Mouse (Mus musculus) limb, embryonic 15.5 days (tissue): ENCODE measurements around the gene Rasgef1a. TPM values are rescaled to one million over a fixed set of nuclear protein-coding genes. Genes with fewer than 3 reads are reported as not detected.

Experiments used
- ATAC-seq: fragments of 200-750 bp; cut with Nextera tagmentation; 2 replicates; pipeline ENCODE4 v1.8.0; 2017; ENCODE audit warnings: low read depth, moderate TSS enrichment; ENCODE audit not compliant: insufficient number of reproducible peaks, low FRiP score, low TSS enrichment
- H3K27ac ChIP-seq: fragments of 300-500 bp; sonication (generic); 2 replicates; pipeline ENCODE4 v1.5.1; 2015; ENCODE audit warnings: moderate library complexity, mild to moderate bottlenecking, inconsistent platforms
- H3K27me3 ChIP-seq: fragments of 300-500 bp; sonication (generic); 2 replicates; pipeline ENCODE4 v1.6.1; 2015; ENCODE audit warnings: inconsistent platforms
- H3K36me3 ChIP-seq: fragments of 300-500 bp; sonication (generic); 2 replicates; pipeline ENCODE4 v1.6.1; 2015; ENCODE audit warnings: inconsistent platforms
- H3K4me1 ChIP-seq: fragments of 300-500 bp; sonication (generic); 2 replicates; pipeline ENCODE4 v1.6.1; 2015; ENCODE audit warnings: inconsistent platforms
- H3K4me2 ChIP-seq: fragments of 300-500 bp; sonication (generic); 2 replicates; pipeline ENCODE4 v1.6.1; 2015; ENCODE audit warnings: mild to moderate bottlenecking, inconsistent platforms
- H3K4me3 ChIP-seq: fragments of 300-500 bp; sonication (generic); 2 replicates; pipeline ENCODE4 v1.5.1; 2015; ENCODE audit warnings: mild to moderate bottlenecking, inconsistent platforms
- H3K9ac ChIP-seq: fragments of 300-500 bp; sonication (generic); 2 replicates; pipeline ENCODE4 v1.6.1; 2015; ENCODE audit warnings: inconsistent platforms
- H3K9me3 ChIP-seq: fragments of 300-500 bp; sonication (generic); 2 replicates; pipeline ENCODE4 v1.6.1; 2016; ENCODE audit warnings: inconsistent platforms
- WGBS: fragments of 180-500 bp; shearing (Covaris S2); methylation state at CpG from one replicate; pipeline ENCODE4 v1.1.7; 2015; 5-methylcytosine and 5-hydroxymethylcytosine counted together
- polyA plus RNA-seq: library from polyadenylated mRNA; unstranded; fragments of >200 nt; fragmentation: Nextera tagmentation; extraction: Ambion mirVana; gene quantifications from 2 replicates; pipeline ENCODE4 v1.2.1, GENCODE M21; 2015

Rasgef1a gene
- polyA plus RNA-seq, 1 experiment from 2014 or later, result 0.14 TPM

DNA sequence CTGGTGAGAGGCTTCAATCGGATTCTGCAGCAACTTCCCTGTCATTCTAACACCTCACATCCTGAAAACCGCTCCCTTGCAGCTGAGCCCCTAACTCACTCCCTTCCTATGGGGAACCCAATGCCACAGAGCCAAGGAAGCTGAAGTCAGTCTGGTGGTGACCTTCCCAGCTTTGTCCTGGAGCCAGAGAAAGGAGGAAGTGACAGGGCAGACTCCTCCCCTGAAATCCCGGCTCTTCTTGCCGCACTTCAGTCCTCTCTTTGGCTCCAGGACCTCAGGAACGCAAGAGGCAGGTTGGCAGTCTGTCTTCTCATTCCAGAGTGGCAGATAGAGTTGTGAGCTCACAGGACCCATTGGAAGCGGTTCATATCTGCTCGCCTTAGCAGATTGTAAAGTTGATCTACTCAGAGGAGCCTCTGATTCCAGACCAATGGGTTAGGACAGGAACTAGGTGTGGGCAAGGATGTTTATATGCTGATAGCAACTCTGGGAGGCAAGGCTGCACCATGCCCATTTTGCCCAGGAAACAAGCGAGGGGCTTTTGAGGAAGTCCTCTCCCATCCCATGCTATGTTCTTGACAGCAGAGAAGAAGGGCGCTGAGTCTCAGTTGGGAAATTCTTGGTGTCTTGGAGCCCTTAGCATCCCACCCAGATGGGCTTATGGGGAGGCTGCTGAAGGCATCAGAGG, 25.0 kb downstream of the Rasgef1a start:
- no peaks in the 10 kb centered on the region for H3K36me3 ChIP-seq
- no peak overlapping the region for H3K4me2 ChIP-seq
- no peak for ATAC-seq
- no peaks in the 10 kb centered on the region for H3K27me3 ChIP-seq
- no peak overlapping the region for H3K9ac ChIP-seq
- H3K4me1 ChIP-seq, result no peaks in the 10 kb centered on the region
- H3K27ac ChIP-seq, result no peak overlapping the region
- no peaks in the 10 kb centered on the region for H3K9me3 ChIP-seq
- 67% methylated on average over 9 of the region's 9 CpGs for WGBS
- H3K4me3 ChIP-seq, result no peak overlapping the region

- H3K4me2 ChIP-seq, result no peak overlapping the region
- 60% methylated on average over 5 of the region's 5 CpGs for WGBS
- no peak overlapping the region for H3K9ac ChIP-seq
- H3K4me3 ChIP-seq, result no peak overlapping the region
- no peak for ATAC-seq
- no peaks in the 10 kb centered on the region for H3K27me3 ChIP-seq
- no peaks in the 10 kb centered on the region for H3K36me3 ChIP-seq
- H3K27ac ChIP-seq, result no peak overlapping the region
- no peaks in the 10 kb centered on the region for H3K9me3 ChIP-seq
- H3K4me1 ChIP-seq, result no peaks in the 10 kb centered on the region
Measured at GRCm38 (mm10) chr6:118036866-118037265, 25.6 kb downstream of the Rasgef1a start.

DNA sequence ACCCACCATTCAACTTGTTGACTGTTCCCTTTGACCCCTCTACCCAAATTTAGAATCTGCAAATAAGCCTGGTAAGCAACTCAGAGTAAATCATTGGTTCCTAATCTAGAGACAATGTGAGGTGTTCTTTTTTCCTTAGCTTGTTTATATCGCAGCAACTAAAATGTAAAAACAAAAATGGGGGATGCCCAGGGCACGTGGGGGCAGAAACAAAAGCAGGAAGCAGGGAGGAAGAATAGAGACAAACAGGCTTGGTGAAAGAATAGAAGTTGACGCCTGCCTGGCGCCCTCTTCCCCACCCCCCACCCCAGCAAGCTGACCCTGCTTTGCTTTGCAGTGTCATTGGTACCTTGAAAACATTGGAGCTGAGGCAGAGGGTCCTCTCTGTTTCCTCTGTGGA, 33.9 kb downstream of the Rasgef1a start:
- Histone ChIP-seq H3K27me3 (no peaks in the 10 kb centered on the region), H3K9me3 (no peaks in the 10 kb centered on the region), H3K4me3 (no peak overlapping the region), H3K36me3 (no peaks in the 10 kb centered on the region), H3K4me2 (no peak overlapping the region), H3K9ac (no peak overlapping the region), H3K4me1 (0 out of 2 replicates have a peak, but pooled peaks cover 4% of the 10 kb centered on the region), H3K27ac (no peak overlapping the region)
- no peak for ATAC-seq
- WGBS, result 61% methylated on average over 4 of the region's 4 CpGs

DNA sequence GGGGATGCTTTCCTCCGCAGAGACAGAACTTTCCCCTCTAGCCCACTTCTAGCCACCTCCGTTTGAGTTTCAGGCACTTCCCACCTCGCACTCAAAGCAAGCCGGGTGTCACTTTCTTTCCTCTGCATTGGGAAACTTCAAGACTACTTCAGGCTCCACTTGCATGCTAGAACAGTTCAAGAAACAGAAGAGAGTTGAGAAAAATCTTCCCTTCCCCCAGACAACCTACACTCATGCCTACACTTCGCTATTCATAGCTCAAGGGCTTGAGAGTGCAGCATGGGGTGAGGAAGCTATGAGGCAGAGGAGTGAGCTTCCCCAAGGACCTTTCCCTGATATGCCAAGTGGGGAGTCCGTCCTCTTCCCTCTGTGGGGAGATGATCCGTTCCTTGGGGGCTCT, 34.7 kb downstream of the Rasgef1a start:
- no peak for ATAC-seq

GRCm38 (mm10) chr6:118046511-118046910, 35.3 kb downstream of the Rasgef1a start:
- H3K4me3 ChIP-seq, result no peak overlapping the region
- WGBS, result 74% methylated on average over 3 of the region's 3 CpGs
- no peaks in the 10 kb centered on the region for H3K36me3 ChIP-seq
- H3K27ac ChIP-seq, result no peak overlapping the region
- no peaks in the 10 kb centered on the region for H3K9me3 ChIP-seq
- no peak overlapping the region for H3K9ac ChIP-seq
- no peak for ATAC-seq
- H3K27me3 ChIP-seq, result no peaks in the 10 kb centered on the region
- 0 out of 2 replicates have a peak, but pooled peaks cover 4% of the 10 kb centered on the region for H3K4me1 ChIP-seq
- no peak overlapping the region for H3K4me2 ChIP-seq

More for the DNA sequence above, 34.7 kb downstream of the Rasgef1a start:
- no peak overlapping the region for H3K27ac ChIP-seq
- H3K27me3 ChIP-seq, result no peaks in the 10 kb centered on the region
- H3K36me3 ChIP-seq, result no peaks in the 10 kb centered on the region
- H3K4me1 ChIP-seq, result 0 out of 2 replicates have a peak, but pooled peaks cover 4% of the 10 kb centered on the region
- no peak overlapping the region for H3K4me3 ChIP-seq
- H3K9ac ChIP-seq, result no peak overlapping the region
- 57% methylated on average over 7 of the region's 7 CpGs for WGBS
- H3K4me2 ChIP-seq, result no peak overlapping the region
- H3K9me3 ChIP-seq, result no peaks in the 10 kb centered on the region

DNA sequence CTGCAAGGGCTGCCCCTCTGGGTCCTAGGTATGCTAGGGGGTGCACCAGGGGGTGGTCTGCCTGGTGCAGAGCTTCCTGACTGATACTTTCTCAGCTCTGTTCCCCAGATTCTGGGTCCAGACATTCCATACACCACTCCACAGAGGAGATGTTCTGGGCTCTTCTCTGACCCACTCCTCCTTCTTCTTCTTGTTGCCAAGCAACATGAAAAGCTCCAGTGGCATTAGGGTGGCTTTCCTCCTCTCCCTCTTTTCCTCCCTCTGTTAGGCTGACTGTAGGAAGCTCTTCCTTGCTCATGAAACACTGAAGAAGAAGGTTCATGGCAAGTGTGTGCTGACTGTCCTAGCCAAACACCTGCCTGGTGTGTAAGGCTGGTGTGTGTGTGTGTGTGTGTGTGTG, 35.7 kb downstream of the Rasgef1a start:
- H3K9me3 ChIP-seq, result no peaks in the 10 kb centered on the region
- H3K4me3 ChIP-seq, result no peak overlapping the region
- no peak overlapping the region for H3K9ac ChIP-seq
- no peak overlapping the region for H3K27ac ChIP-seq
- H3K4me2 ChIP-seq, result no peak overlapping the region
- no peaks in the 10 kb centered on the region for H3K36me3 ChIP-seq
- H3K27me3 ChIP-seq, result no peaks in the 10 kb centered on the region
- ATAC-seq, result no peak
- 0 out of 2 replicates have a peak, but pooled peaks cover 4% of the 10 kb centered on the region for H3K4me1 ChIP-seq

- Histone ChIP-seq H3K27me3 (no peaks in the 10 kb centered on the region), H3K4me3 (no peak overlapping the region), H3K9ac (no peak overlapping the region), H3K27ac (no peak overlapping the region), H3K4me2 (no peak overlapping the region), H3K9me3 (no peaks in the 10 kb centered on the region), H3K36me3 (no peaks in the 10 kb centered on the region), H3K4me1 (0 out of 2 replicates have a peak, but pooled peaks cover 4% of the 10 kb centered on the region)
- 74% methylated on average over 4 of the region's 4 CpGs for WGBS
- ATAC-seq, result no peak
Measured at GRCm38 (mm10) chr6:118047811-118048505, 36.7 kb downstream of the Rasgef1a start.

DNA sequence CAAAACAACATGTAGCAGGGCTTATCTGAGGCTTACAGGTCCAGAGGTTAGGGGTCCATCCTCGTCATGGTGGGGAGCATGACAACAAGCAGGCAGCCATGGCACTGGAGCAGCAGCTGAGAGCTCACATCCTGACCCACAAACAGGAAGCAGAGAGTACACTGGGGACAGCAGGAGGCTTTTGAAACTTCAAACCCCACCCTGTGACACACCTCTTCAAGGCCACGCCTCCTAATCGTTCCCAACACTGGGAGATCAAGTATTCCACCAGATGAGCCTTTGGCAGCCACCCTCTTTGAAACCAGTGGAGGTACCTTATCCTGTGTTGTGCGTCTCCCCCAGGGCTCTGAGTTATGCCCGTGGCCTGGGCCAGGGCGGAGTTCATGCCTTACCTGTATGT, 38.5 kb downstream of the Rasgef1a start:
- ATAC-seq, result no peak
- no peak overlapping the region for H3K4me3 ChIP-seq
- H3K4me1 ChIP-seq, result 0 out of 2 replicates have a peak, but pooled peaks cover 4% of the 10 kb centered on the region
- no peaks in the 10 kb centered on the region for H3K27me3 ChIP-seq
- H3K9ac ChIP-seq, result no peak overlapping the region
- H3K4me2 ChIP-seq, result no peak overlapping the region
- H3K27ac ChIP-seq, result no peak overlapping the region
- H3K36me3 ChIP-seq, result no peaks in the 10 kb centered on the region
- H3K9me3 ChIP-seq, result no peaks in the 10 kb centered on the region
- 76% methylated on average over 6 of the region's 6 CpGs for WGBS

DNA sequence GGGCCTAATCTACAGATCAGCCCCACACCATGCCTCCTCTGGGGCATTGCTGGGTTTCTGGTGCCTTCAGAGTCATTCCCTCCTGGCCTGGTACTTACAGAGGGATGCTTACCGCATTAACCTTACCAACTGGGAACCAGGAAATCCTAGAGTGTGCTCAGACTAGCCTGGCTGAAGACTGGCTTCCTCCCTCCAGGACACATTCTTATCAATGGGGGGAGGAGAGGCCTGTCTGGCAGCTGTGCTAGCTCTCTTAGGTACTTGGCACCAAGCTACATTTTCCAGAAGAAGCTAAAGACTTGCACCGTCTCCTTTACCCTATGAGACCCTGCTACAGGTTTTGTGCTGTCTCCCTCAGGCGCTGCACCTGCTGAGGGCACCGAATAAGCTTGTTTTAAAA, 40.2 kb downstream of the Rasgef1a start:
- Histone ChIP-seq H3K27ac (no peak overlapping the region), H3K4me2 (no peak overlapping the region), H3K9ac (no peak overlapping the region), H3K27me3 (no peaks in the 10 kb centered on the region), H3K9me3 (no peaks in the 10 kb centered on the region), H3K4me3 (no peak overlapping the region), H3K4me1 (0 out of 2 replicates have a peak, but pooled peaks cover 4% of the 10 kb centered on the region), H3K36me3 (no peaks in the 10 kb centered on the region)
- 82% methylated on average over 4 of the region's 4 CpGs for WGBS
- no peak for ATAC-seq

GRCm38 (mm10) chr6:118055209-118055608, 44.0 kb downstream of the Rasgef1a start:
- 87% methylated on average over 10 of the region's 10 CpGs for WGBS
- no peaks in the 10 kb centered on the region for H3K27me3 ChIP-seq
- H3K4me2 ChIP-seq, result no peak overlapping the region
- H3K36me3 ChIP-seq, result no peaks in the 10 kb centered on the region
- no peak for ATAC-seq
- no peak overlapping the region for H3K27ac ChIP-seq
- no peak overlapping the region for H3K4me3 ChIP-seq
- H3K9me3 ChIP-seq, result no peaks in the 10 kb centered on the region
- H3K9ac ChIP-seq, result no peak overlapping the region
- no peaks in the 10 kb centered on the region for H3K4me1 ChIP-seq

DNA sequence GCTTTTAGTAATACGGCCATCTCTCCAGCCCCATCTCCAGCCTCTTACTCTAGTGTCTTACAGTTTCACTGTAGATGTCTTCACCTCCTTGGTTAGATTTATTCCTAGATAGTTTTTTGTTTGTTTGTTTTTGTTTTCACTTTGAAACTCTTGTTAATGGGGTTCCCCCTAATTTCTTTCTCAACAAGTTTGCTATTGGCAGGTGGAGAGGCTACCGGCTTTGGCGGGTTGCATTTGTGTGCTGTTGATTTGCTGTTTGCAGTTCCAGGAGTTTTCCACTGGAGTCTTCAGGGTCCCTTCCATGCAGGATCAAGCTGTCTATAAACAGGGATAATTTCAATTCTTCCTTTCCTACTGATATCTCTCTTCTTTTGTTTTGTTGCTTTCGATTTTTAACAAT, 50.0 kb downstream of the Rasgef1a start:
- no peak overlapping the region for H3K4me2 ChIP-seq
- H3K4me1 ChIP-seq, result peaks cover 9% of the 10 kb centered on the region
- ATAC-seq, result no peak
- H3K9ac ChIP-seq, result no peak overlapping the region
- WGBS, result 89% methylated on average over 4 of the region's 4 CpGs
- peaks cover 25% of the 10 kb centered on the region for H3K27me3 ChIP-seq
- H3K27ac ChIP-seq, result no peak overlapping the region
- H3K4me3 ChIP-seq, result no peak overlapping the region
- no peaks in the 10 kb centered on the region for H3K9me3 ChIP-seq
- H3K36me3 ChIP-seq, result no peaks in the 10 kb centered on the region

- peaks cover 14% of the 10 kb centered on the region for H3K4me1 ChIP-seq
- no peak overlapping the region for H3K4me2 ChIP-seq
- H3K9me3 ChIP-seq, result no peaks in the 10 kb centered on the region
- H3K27ac ChIP-seq, result no peak overlapping the region
- H3K9ac ChIP-seq, result no peak overlapping the region
- peaks cover 45% of the 10 kb centered on the region for H3K27me3 ChIP-seq
- no peak for ATAC-seq
- no peaks in the 10 kb centered on the region for H3K36me3 ChIP-seq
- H3K4me3 ChIP-seq, result no peak overlapping the region
- 68% methylated on average over 5 of the region's 5 CpGs for WGBS
Measured at GRCm38 (mm10) chr6:118063266-118063665, 52.0 kb downstream of the Rasgef1a start.
